Mouse (Mus musculus) embryonic facial prominence, embryonic 11.5 days (tissue): ENCODE data around the gene Poll. TPM values are rescaled to one million over a fixed set of nuclear protein-coding genes. Genes with fewer than 3 reads are reported as not detected.

Experiments used
- polyA plus RNA-seq: library from polyadenylated mRNA; unstranded; fragments of >200 nt; fragmentation: Nextera tagmentation; extraction: Ambion mirVana; gene quantifications from 2 replicates; pipeline ENCODE4 v1.2.1, GENCODE M21; 2014

Gene Poll
- polyA plus RNA-seq, 1 experiment from 2014 or later, result 15.3 TPM

Other genes with a start within 250 kb of the Poll start
- 53.6 and 56.0 TPM in 2 replicates for gene Btrc, start 196.8 kb downstream of the Poll start, polyA plus RNA-seq
- gene Gm17018, start 84 bp upstream of the Poll start, polyA plus RNA-seq, result 50.1 and 54.5 TPM in 2 replicates
- gene Fbxw4, start 99.8 kb upstream of the Poll start, polyA plus RNA-seq, result 3.1 and 3.5 TPM in 2 replicates
- gene Fgf8, start 182.4 kb upstream of the Poll start, polyA plus RNA-seq, result 17.7 and 20.5 TPM in 2 replicates
- gene Npm3, start 189.1 kb upstream of the Poll start, polyA plus RNA-seq, result 15.2 and 17.2 TPM in 2 replicates
- 58.7 and 58.8 TPM in 2 replicates for gene Mgea5, start 223.3 kb upstream of the Poll start, polyA plus RNA-seq